Mouse (Mus musculus) adrenal gland, postnatal 25 days (tissue): Measurements from ENCODE around the gene Ulk1. TPM values are rescaled to one million over a fixed set of nuclear protein-coding genes. Genes with fewer than 3 reads are reported as not detected.

ENCODE experiments used
- DNase-seq: peaks from one replicate; pipeline ENCODE4 v3.0.0; 2021; ENCODE audit warnings: mixed read lengths
- total RNA-seq: library from RNA; stranded (reverse); gene quantifications from 2 replicates; pipeline ENCODE4 v1.2.3, GENCODE M21; 2021

Gene Ulk1
- total RNA-seq, 1 experiment from 2014 or later: 61.5 TPM

DNA sequence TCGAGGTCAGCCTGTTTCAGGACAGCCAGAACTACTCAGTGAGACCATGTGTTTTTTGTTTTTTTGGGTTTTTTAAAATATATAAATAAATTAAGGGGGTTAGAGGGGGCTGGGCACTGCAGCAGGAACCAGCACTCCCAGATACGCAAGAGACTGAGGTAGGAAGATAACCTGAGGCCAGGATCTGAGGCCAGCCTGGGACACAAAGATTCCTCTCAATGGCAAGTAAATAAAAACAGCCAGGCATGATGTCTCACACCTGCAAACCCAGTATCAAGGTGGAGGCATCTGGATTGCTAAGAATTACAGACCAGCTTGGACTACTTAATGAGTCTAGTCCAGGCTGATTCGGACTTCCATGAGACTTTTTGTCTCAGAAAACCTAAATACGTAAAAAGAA is 40.6 kb downstream of the Ulk1 start:
- no peak for DNase-seq

DNA sequence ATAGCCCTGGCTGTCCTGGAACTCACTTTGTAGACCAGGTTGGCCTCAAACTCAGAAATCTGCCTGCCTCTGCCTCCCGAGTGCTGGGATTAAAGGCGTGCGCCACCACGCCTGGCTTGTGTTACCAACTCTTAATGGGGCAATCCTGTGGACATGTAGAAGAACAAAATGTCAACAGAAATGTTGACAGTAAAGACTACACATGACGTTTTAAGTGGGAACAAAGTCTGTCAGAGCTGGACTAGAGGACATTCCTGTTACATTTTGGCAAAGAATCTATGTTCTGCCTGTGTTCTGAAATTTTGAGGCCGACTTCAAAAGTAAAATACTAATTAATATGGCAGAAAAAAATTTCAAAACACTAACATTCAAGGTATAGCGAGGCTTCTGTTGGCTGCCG is 46.0 kb downstream of the Ulk1 start:
- no peak for DNase-seq

DNA sequence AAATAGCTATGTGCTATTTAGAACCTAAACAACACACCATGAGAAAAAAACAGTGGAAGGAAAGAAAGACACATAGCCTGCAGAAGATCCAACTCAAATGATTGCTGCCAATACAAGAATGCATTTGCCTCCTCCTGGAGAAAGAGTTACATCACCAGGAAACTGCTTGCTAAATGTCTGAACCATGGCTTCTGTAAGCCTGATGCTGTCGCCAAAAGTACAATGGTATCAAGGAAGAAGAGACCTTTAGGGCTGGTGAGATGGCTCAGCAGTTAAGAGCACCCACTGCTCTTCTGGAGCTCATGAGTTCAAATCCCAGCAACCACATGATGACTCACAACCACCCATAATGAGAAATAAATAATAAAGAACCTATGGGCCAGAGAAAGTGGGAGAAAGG is 64.9 kb downstream of the Ulk1 start:
- DNase-seq: no peak

DNA sequence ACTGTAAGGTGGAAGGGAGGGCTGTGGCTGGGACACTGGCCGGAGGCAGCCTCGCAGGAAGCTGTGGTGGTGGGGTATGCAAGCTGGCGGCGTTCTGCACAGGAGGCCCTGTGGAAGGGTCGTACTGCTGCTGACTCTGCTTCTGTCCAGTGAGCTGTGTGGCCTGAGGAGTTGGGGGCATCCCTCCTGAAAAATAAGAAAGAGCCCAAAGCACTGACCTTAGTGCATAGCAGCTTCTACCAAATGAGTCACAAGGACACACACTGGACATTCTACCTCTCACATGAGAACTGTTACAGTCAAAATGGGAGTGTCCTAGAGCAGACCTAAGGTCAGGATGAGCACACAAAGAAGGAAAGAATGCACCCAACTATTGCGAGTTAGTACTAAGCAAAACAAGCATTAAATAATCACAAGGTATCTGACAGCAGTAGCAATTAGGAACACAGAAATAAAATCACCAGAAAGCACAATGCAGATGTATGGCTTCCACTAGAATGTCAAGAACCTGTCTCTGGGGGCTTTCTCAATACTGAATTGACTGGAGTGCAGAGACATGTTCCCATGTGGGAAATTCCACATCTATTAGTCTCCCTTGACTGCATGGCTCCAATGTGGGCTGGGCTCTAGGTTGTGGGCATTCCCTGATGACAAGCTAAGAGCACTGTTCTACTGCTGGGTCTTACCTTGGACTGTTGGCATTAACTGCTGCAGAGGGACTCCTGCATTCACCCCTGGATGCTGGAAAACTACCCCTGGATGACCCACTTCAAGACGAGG is 70.2 kb downstream of the Ulk1 start:
- DNase-seq: no peak

DNA sequence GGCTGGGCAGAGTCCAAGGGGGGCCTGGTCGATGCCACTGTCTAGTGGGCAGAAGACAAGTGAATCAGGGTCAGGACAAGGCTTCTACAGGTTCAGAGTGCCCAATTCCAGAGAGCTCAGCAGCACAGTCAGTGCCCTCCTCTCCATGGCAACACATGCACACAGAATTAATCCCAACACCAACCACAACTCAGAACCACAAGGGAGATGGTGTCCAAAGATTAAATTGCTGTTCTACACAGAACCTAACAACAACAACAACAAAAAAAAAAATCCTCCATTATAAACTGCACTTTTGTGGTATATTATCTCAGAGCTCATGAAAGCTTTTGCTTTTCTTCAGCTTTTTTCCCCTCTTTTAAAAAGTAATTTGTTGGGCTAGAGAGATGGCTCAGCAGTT is 74.3 kb downstream of the Ulk1 start:
- no peak for DNase-seq

Other genes with a start within 250 kb of the Ulk1 start
- gene Noc4l, start 156.7 kb downstream of the Ulk1 start, total RNA-seq: 17.6 and 28.2 TPM in 2 replicates
- gene Ddx51, start 156.6 kb downstream of the Ulk1 start, total RNA-seq: 15.5 and 19.6 TPM in 2 replicates
- 64.8 and 96.4 TPM in 2 replicates for gene Ep400, start 39.4 kb downstream of the Ulk1 start, total RNA-seq
- gene Pus1, start 29.4 kb downstream of the Ulk1 start, total RNA-seq: 51.6 and 56.1 TPM in 2 replicates
- gene Hscb, start 29.7 kb upstream of the Ulk1 start, total RNA-seq: 16.9 and 17.8 TPM in 2 replicates
- 4.1 and 7.6 TPM in 2 replicates for gene Chek2, start 29.9 kb upstream of the Ulk1 start, total RNA-seq
- gene Ttc28, start 69.7 kb upstream of the Ulk1 start, total RNA-seq: 19.6 and 22.9 TPM in 2 replicates